Mouse (Mus musculus): ENCODE measurements at regions not wholly inside any gene's neighbourhood (a gene's known extent, or its start where the extent isn't known, plus 50 kb on each side); places are given as distances from the start of the nearest gene placed in this dataset.

DNA sequence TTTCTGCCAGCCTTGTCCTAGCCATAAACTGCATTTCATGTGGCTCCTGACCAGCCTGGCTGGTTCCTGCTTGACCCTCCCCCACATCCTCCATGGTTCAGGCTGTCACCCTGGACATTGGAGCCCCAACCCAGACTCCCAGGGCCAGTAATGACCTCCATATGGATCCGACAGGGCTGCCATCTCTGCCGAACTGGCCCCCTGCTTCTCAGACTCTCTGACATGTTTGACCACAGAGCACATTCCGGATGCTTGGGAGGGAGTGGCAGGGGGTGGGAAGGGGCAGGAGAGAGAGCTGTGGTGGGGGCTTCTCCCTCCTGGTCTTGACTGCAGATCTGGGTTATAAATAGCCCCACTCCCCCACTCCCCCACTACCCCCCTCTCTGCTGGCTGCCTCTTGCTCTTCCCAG lies 59.0 kb upstream of the Actrt2 start:
- ChIA-PET POLR2A (interaction anchor here in 3 of 4 experiments (0.6 to 1.9 kb wide), 7 partner anchors 14 to 1126 kb away, joined by 3 to 8 read pairs (median 4); no protein-coding TSS in a partner anchor), CTCF (interaction anchor here in 1 of 4 experiments (2.7 kb wide), 1 partner anchor 23 kb away, joined by 11 read pairs; no protein-coding TSS in a partner anchor)

DNA sequence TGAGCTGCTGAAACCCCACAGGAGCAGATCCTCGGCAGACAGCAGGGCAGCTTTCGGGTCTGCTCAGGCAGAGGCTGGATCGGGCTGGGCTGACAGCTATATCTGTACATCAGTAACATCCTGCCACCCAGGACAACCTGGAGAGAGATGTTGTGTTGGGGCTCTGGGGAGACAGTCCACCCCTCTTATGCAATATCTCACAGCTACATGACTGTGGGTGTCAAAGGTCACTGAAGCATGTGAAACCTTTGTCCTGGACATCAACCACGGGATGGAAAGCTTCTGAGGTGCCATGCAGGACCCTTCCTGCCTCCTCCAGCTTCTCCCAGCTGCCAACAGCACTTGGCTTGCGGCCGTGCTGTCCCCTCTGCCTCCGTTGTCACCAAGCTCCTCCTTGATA lies 60.3 kb upstream of the Actrt2 start:
- ChIA-PET POLR2A (interaction anchor here in 2 of 4 experiments (0.6 to 2.4 kb wide), 13 partner anchors 8 to 521 kb away, joined by 3 to 6 read pairs (median 4); no protein-coding TSS in a partner anchor), CTCF (interaction anchor here in 2 of 4 experiments (0.6 to 2.7 kb wide), 4 partner anchors 22 to 391 kb away, joined by 3 to 11 read pairs (median 4); no protein-coding TSS in a partner anchor)

DNA sequence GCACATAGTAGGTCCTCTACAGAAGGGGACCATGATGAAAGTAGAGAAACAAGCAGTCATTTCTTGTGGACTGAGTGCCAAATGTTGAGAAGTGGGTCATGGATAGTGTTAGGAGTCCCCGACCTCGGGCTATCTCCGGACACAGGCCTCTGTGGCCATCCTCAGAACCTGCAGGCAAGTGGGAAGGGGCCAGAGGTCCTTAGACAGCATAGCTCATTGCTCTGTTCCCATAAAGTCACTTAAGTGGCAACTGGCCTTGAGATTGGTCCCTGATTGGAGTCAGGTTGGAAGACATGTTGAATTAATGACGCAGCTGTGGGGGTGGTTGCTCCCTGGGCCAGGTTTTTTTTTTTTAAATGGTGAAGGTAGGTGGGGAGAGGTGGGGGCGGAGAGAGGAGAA lies 63.0 kb upstream of the Actrt2 start:
- CTCF ChIA-PET, result interaction anchor here in 2 of 4 experiments (0.6 to 1.7 kb wide), 5 partner anchors 19 to 365 kb away, joined by 3 to 9 read pairs (median 6); no protein-coding TSS in a partner anchor
- POLR2A ChIA-PET, result interaction anchor here in 3 of 4 experiments (0.7 to 2.0 kb wide), 12 partner anchors 8 to 319 kb away, joined by 3 to 6 read pairs (median 3); no protein-coding TSS in a partner anchor

- CTCF ChIA-PET, result interaction anchor here in 3 of 4 experiments (0.5 to 1.7 kb wide), 8 partner anchors 18 to 1727 kb away, joined by 3 to 9 read pairs (median 6); no protein-coding TSS in a partner anchor
- POLR2A ChIA-PET, result interaction anchor here in 2 of 4 experiments (0.7 to 2.0 kb wide), 13 partner anchors 9 to 319 kb away, joined by 3 to 6 read pairs (median 3); no protein-coding TSS in a partner anchor
Measured at GRCm38 (mm10) chr4:154731345-154731744, 63.7 kb upstream of the Actrt2 start.

GRCm38 (mm10) chr4:154736071-154736470 lies 68.4 kb upstream of the Actrt2 start:
- CTCF ChIA-PET, result interaction anchor here in 1 of 4 experiments (1.2 kb wide), 1 partner anchor 13 kb away, joined by 4 read pairs; no protein-coding TSS in a partner anchor
- POLR2A ChIA-PET, result no interaction called here

DNA sequence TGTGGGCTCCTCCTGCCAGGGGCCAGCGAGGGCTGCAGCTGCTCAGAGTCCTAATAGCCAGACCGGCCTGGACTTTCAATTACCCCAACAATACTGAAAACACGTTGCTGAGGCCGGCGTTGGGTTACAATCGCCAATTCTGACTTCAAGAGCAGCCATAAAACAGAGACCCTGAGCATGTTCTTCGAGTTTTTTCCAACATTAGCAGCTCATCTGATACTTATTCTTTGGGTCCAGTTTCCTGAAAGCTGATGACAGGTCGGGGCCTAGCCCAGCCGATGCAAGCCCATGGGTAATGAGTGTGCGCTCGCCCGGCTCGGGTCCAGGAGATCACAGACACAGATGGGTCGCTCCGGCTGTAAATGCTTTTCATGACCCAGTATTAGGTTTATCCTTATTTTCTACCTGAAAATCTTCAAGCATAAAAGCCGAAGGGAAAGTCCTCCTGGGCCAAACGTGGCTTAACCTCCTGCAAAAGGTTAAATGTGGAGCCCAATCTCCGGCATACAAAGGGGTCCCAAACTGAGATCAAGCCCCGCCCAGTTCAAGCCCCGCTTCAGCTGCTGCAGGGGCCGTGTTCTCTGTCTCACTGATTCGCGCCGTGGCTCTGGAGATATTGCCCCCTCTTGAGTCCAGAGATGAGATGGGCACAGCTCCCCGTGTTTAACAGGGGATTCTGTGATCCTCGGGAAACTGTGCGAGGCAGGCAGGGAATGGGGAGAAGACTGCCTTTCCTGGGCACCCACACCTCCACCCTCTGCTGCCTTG lies 73.6 kb upstream of the Actrt2 start:
- POLR2A ChIA-PET, result interaction anchor here in 2 of 4 experiments (0.8 to 1.8 kb wide), 5 partner anchors 10 to 67 kb away, joined by 3 to 5 read pairs (median 4); no protein-coding TSS in a partner anchor
- CTCF ChIA-PET, result interaction anchor here in 3 of 4 experiments (0.6 to 2.5 kb wide), 8 partner anchors 8 to 114 kb away, joined by 3 to 9 read pairs (median 4); no protein-coding TSS in a partner anchor

DNA sequence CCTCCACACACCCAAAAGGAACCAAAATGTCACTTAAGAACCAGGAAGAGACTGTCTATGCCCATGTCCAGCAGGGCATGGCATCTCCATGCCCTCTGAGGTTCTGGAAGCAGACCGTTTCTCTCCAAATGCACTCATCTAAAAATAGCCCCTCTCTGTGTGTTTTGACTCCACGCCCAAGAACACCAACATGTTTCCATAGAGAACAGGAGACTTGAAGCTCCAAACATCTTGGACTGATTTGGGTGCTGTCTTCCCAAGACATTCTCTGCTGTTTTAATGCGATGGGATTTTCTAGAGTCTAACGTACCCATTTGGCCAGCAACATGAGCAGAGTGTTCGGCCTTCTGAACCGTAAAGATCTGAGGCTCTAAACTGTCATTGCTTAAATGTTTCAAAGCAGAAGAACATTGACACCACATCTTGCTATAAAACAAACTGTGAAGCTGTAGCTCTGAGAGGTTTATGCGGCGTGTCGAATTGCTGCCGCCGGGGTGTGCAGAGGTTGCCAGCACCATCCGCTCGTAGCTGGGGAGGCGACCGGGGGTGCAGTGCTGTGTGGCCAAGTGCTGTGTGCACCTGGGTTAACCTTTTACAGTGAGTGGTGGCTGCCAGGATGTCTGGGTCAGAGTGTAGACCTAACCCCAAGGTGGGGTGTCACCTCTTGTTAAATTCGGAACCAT lies 78.8 kb upstream of the Actrt2 start:
- CTCF ChIA-PET, result interaction anchor here in 2 of 4 experiments (0.5 to 1.4 kb wide), 4 partner anchors 51 to 386 kb away, joined by 3 to 8 read pairs (median 4); no protein-coding TSS in a partner anchor

GRCm38 (mm10) chr4:154747006-154747343 lies 79.3 kb upstream of the Actrt2 start:
- CTCF ChIA-PET, result interaction anchor here in 2 of 4 experiments (0.5 to 1.4 kb wide), 2 partner anchors 51 to 158 kb away, joined by 3 to 6 read pairs; no protein-coding TSS in a partner anchor
- POLR2A ChIA-PET, result interaction anchor here in 1 of 4 experiments (1.3 to 1.7 kb wide), 2 partner anchors 15 to 19 kb away, joined by 3 to 4 read pairs; no protein-coding TSS in a partner anchor

More for the DNA sequence above, 78.8 kb upstream of the Actrt2 start:
- POLR2A ChIA-PET, result interaction anchor here in 1 of 4 experiments (1.3 to 1.7 kb wide), 2 partner anchors 15 to 18 kb away, joined by 3 to 4 read pairs; no protein-coding TSS in a partner anchor

GRCm38 (mm10) chr4:154749160-154749559 lies 81.5 kb upstream of the Actrt2 start:
- ChIA-PET CTCF (interaction anchor here (0.6 to 2.9 kb wide), 50 partner anchors 9 to 500 kb away, joined by 3 to 14 read pairs (median 4); partner anchors contain the start of genes Prdm16 (in 1 of the 4) and Ttc34 (in 1 of the 4)), POLR2A (interaction anchor here in 1 of 4 experiments (1.3 kb wide), 1 partner anchor 18 kb away, joined by 3 read pairs; no protein-coding TSS in a partner anchor)

- ChIA-PET POLR2A (interaction anchor here in 1 of 4 experiments (1.1 kb wide), 1 partner anchor 22 kb away, joined by 4 read pairs; no protein-coding TSS in a partner anchor), CTCF (interaction anchor here in 3 of 4 experiments (0.6 to 2.9 kb wide), 21 partner anchors 9 to 421 kb away, joined by 3 to 14 read pairs (median 6); no protein-coding TSS in a partner anchor)
Measured at GRCm38 (mm10) chr4:154749996-154750395, 82.3 kb upstream of the Actrt2 start.

DNA sequence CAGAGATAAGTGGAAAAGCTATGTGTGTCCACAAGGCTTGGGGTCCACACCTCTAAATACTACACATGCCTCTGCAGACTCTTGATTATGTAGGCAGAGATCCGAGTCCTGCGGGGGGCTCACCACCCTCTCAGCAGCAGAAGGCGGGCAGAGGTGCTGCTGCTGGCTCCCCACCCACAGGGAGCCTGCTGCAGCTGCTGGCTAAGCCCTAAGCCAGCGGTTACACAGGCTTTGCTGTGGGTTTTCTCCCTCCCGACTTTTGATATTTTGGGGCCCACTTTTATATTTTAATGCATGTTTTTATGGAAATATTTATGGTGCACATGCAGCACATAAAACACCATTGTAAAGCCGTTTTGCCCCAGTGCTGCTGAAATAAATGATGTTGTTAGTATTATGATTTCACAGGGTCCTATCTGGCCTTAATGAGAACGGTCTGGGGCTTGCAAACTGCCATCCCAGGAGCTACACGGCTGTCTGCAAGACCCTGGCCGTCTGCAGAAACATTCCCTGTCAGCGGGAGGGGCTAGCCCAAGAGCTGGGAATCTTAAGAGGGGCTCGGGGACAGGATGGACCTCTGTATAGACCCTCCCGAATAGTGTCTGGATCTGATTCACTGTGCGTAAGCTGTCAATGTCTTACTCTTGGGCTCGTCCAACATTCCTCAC lies 82.9 kb upstream of the Actrt2 start:
- ChIA-PET CTCF (interaction anchor here (0.6 to 2.9 kb wide), 14 partner anchors 10 to 422 kb away, joined by 3 to 14 read pairs (median 6); no protein-coding TSS in a partner anchor), POLR2A (interaction anchor here in 2 of 4 experiments (1.0 to 1.1 kb wide), 2 partner anchors 10 to 22 kb away, joined by 3 to 4 read pairs; no protein-coding TSS in a partner anchor)

- ChIA-PET POLR2A (interaction anchor here in 1 of 4 experiments (1.3 kb wide), 1 partner anchor 425 kb away, joined by 3 read pairs; no protein-coding TSS in a partner anchor), CTCF (interaction anchor here in 3 of 4 experiments (0.5 to 1.2 kb wide), 5 partner anchors 10 to 835 kb away, joined by 3 to 4 read pairs (median 3); partner anchors contain the start of gene Ttc34 (in 1 of the 3))
Measured at GRCm38 (mm10) chr4:154754445-154754844, 82.8 kb upstream of the Ttc34 start.

GRCm38 (mm10) chr4:154756740-154757446 lies 80.4 kb upstream of the Ttc34 start:
- ChIA-PET POLR2A (no interaction called here), CTCF (no interaction called here)

- CTCF ChIA-PET, result interaction anchor here in 2 of 4 experiments (0.5 to 1.5 kb wide), 3 partner anchors 19 to 431 kb away, joined by 3 to 8 read pairs (median 4); no protein-coding TSS in a partner anchor
- POLR2A ChIA-PET, result interaction anchor here in 2 of 4 experiments (0.5 to 0.8 kb wide), 2 partner anchors 9 to 91 kb away, joined by 3 read pairs; no protein-coding TSS in a partner anchor
Measured at GRCm38 (mm10) chr4:154759881-154760280, 77.4 kb upstream of the Ttc34 start.

- ChIA-PET CTCF (interaction anchor here (0.5 to 2.8 kb wide), 11 partner anchors 10 to 891 kb away, joined by 3 to 10 read pairs (median 3); partner anchors contain the start of gene Arhgef16 (in 1 of the 4)), POLR2A (interaction anchor here in 1 of 4 experiments (0.6 kb wide), 1 partner anchor 307 kb away, joined by 6 read pairs; no protein-coding TSS in a partner anchor)
Measured at GRCm38 (mm10) chr4:154764238-154764637, 73.0 kb upstream of the Ttc34 start.

DNA sequence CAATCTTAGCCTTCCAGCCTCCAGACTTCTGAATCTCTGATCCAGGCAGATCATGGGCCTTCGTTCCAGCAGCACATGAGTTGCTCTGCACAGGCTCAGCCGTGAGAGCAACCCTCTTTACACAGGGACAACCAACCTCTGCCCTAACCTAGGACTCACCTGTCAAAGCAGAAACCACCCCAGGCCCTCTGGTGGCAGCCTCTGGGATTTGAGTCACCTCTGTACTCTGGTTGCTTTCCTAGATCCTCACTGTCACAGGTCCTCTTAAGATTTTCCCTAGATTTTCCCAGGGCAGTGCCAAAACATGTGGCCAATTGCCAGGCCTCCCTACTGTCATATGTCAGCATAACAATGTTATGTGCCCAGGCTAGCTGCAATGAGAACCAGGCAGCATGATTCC lies 71.1 kb upstream of the Ttc34 start:
- ChIA-PET POLR2A (no interaction called here), CTCF (interaction anchor here in 2 of 4 experiments (0.6 to 1.8 kb wide), 3 partner anchors 13 to 111 kb away, joined by 3 to 9 read pairs (median 7); no protein-coding TSS in a partner anchor)

All from embryonic stem cell, embryonic (primary cell).